Mouse (Mus musculus) heart, adult 10 weeks (tissue): Measurements from ENCODE around the gene Vmn1r181. TPM values are rescaled to one million over a fixed set of nuclear protein-coding genes. Genes with fewer than 3 reads are reported as not detected.

Source experiments
- polyA plus RNA-seq: library from polyadenylated mRNA; stranded (reverse); fragments of 350-450 nt; fragmentation: Illumina TruSeq; extraction: RNeasy Lipid Tissue Mini Kit (QIAGEN cat#74804); gene quantifications from one replicate; pipeline ENCODE4 v1.2.3, GENCODE M21; 2014; ENCODE audit warnings: low read depth, low replicate concordance

Gene Vmn1r181
- polyA plus RNA-seq: not detected

GRCm38 (mm10) chr7:23974315-23974714 is at the start of gene Vmn1r181:
Gene Vmn1r181 (plus strand): TSS chr7:23974615.

GRCm38 (mm10) chr7:23926678-23927077 is 47.7 kb upstream of the Vmn1r181 start, which contains the start of gene Vmn1r179:
Gene Vmn1r179 (plus strand): TSS chr7:23926978.

GRCm38 (mm10) chr7:23950332-23950731 is 24.1 kb upstream of the Vmn1r181 start, which contains the start of gene Vmn1r180:
Gene Vmn1r180 (plus strand): TSS chr7:23950632.

GRCm38 (mm10) chr7:24001391-24001790 is 27.0 kb downstream of the Vmn1r181 start, which contains the start of gene V1rd19:
Gene V1rd19 (plus strand): TSS chr7:24001691.

Other genes with a start within 250 kb of the Vmn1r181 start
- not detected for gene Vmn1r174, start 222.3 kb upstream of the Vmn1r181 start, polyA plus RNA-seq
- not detected for gene Vmn1r175, start 164.0 kb upstream of the Vmn1r181 start, polyA plus RNA-seq
- not detected for gene Vmn1r176, start 137.2 kb upstream of the Vmn1r181 start, polyA plus RNA-seq
- not detected for gene Vmn1r177, start 108.2 kb upstream of the Vmn1r181 start, polyA plus RNA-seq
- not detected for gene Vmn1r178, start 82.6 kb upstream of the Vmn1r181 start, polyA plus RNA-seq
- not detected for gene Vmn1r179, start 47.6 kb upstream of the Vmn1r181 start, polyA plus RNA-seq
- gene Vmn1r180, start 24.0 kb upstream of the Vmn1r181 start, polyA plus RNA-seq: not detected
- gene V1rd19, start 27.1 kb downstream of the Vmn1r181 start, polyA plus RNA-seq: not detected
- gene Vmn1r183, start 78.6 kb downstream of the Vmn1r181 start, polyA plus RNA-seq: not detected
- 15.8 TPM for gene Zfp180, start 107.3 kb downstream of the Vmn1r181 start, polyA plus RNA-seq
- gene Zfp112, start 137.7 kb downstream of the Vmn1r181 start, polyA plus RNA-seq: 4.6 TPM
- 4.2 TPM for gene Zfp235, start 159.6 kb downstream of the Vmn1r181 start, polyA plus RNA-seq
- 0.13 TPM for gene Zfp114, start 200.4 kb downstream of the Vmn1r181 start, polyA plus RNA-seq
- gene Zfp111, start 236.8 kb downstream of the Vmn1r181 start, polyA plus RNA-seq: 4.3 TPM